Mouse (Mus musculus): Measurements from ENCODE around the gene Cycs. TPM values are rescaled to one million over a fixed set of nuclear protein-coding genes. Genes with fewer than 3 reads are reported as not detected.

Cycs gene
- polyA plus RNA-seq (2012; fragmentation: generic; extraction: Trizol) = 51.9 TPM

GRCm38 (mm10) chr6:50566141-50566996, at the start of gene Cycs:
Cycs (minus strand) TSS chr6:50566538.
- Histone ChIP-seq H3K4me2 (ENCODE audit: low read depth) (peak within 1 kb of the TSS; percentile 91), H3ac (ENCODE audit: control insufficient read depth, insufficient read length) (peak within 1 kb of the TSS; percentile 83), H3K27me3 (ENCODE audit: control insufficient read depth, insufficient read depth, insufficient read length) (no peaks in the 10 kb centered on the region), H3K79me2 (ENCODE audit: control insufficient read depth, insufficient read depth) (peaks cover 11% of the 10 kb centered on the region), H3K36me3 (ENCODE audit: control insufficient read depth, insufficient read depth) (peaks cover 22% of the 10 kb centered on the region), H3K4me3 (peak within 1 kb of the TSS; percentile 83)
- peak; percentile 89 for TF ChIP-seq POLR2A (IDR thresholded peaks at IDR 0.05; ENCODE audit: insufficient read length, low read depth)
- TF ChIP-seq MYOG (IDR thresholded peaks at IDR 0.05; ENCODE audit: control insufficient read depth in 1 of 3, insufficient read depth in 1 of 3, insufficient read length in 2 of 3, low read depth in 2 of 3) = peak in 1 of 3 experiments; percentile 40
- no peak for TF ChIP-seq CEBPB (IDR thresholded peaks at IDR 0.05; ENCODE audit: insufficient read depth, poor library complexity, severe bottlenecking)
- TF ChIP-seq MYOD1 (IDR thresholded peaks at IDR 0.05; ENCODE audit: control insufficient read depth in 1 of 3, insufficient read length in 2 of 3, low read depth in 2 of 3) = peak in 1 of 3 experiments; percentile 44
- no peak for TF ChIP-seq REST (IDR thresholded peaks at IDR 0.05; ENCODE audit: insufficient read depth, insufficient read length)
- TF ChIP-seq POLR2AphosphoS2 (IDR thresholded peaks at IDR 0.05; ENCODE audit: insufficient read length, low read depth) = peak; percentile 95
- TF ChIP-seq E2F4 (IDR thresholded peaks at IDR 0.05; ENCODE audit: insufficient read depth) = no peak
- no peak for TF ChIP-seq SRF (IDR thresholded peaks at IDR 0.05; ENCODE audit: control insufficient read depth, insufficient read length, low read depth)
- no peak for TF ChIP-seq USF1 (IDR thresholded peaks at IDR 0.05; ENCODE audit: low read depth)
- no peak for TF ChIP-seq TCF12 (IDR thresholded peaks at IDR 0.05; ENCODE audit: insufficient read depth, poor library complexity, severe bottlenecking)
- peak; percentile 22 for TF ChIP-seq MAX (IDR thresholded peaks at IDR 0.05; ENCODE audit: low read depth)
- TF ChIP-seq TCF3 (IDR thresholded peaks at IDR 0.05; ENCODE audit: insufficient read length, low read depth) = no peak

DNA sequence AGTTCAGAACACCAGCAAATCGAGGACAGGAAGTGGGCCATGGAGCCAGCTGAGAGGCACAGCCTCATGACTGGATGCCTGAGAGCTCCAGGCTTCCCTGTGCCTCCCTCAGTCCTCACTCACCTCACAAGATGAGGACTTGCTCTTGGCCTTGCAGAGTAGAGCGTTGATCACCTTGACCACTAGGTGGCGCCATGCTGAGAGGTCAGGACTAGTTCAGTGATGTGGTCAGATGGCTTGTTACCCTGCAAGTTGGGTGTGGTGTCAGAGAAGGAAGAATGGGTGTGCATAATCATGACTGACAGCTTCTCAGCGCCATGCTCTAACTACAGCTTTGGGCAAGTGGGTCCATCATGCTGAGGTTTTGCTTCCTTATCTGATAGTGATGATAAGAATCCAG, 35.3 kb upstream of the Cycs start:
- Histone ChIP-seq H3K4me3 (no peak overlapping the region), H3K36me3 (ENCODE audit: control insufficient read depth, insufficient read depth) (no peaks in the 10 kb centered on the region), H3K79me2 (ENCODE audit: control insufficient read depth, insufficient read depth) (no peaks in the 10 kb centered on the region), H3ac (ENCODE audit: control insufficient read depth, insufficient read length) (no peak overlapping the region), H3K4me2 (ENCODE audit: low read depth) (no peak overlapping the region), H3K27me3 (ENCODE audit: control insufficient read depth, insufficient read depth, insufficient read length) (peaks cover 19% of the 10 kb centered on the region)
- TF ChIP-seq MAX (IDR thresholded peaks at IDR 0.05; ENCODE audit: low read depth) = no peak
- no peak for TF ChIP-seq POLR2AphosphoS2 (IDR thresholded peaks at IDR 0.05; ENCODE audit: insufficient read length, low read depth)
- TF ChIP-seq USF1 (IDR thresholded peaks at IDR 0.05; ENCODE audit: low read depth) = no peak
- no peak for TF ChIP-seq SRF (IDR thresholded peaks at IDR 0.05; ENCODE audit: control insufficient read depth, insufficient read length, low read depth)
- no peak for TF ChIP-seq TCF3 (IDR thresholded peaks at IDR 0.05; ENCODE audit: insufficient read length, low read depth)
- TF ChIP-seq POLR2A (IDR thresholded peaks at IDR 0.05; ENCODE audit: insufficient read length, low read depth) = no peak
- no peak for TF ChIP-seq MYOG (IDR thresholded peaks at IDR 0.05; ENCODE audit: control insufficient read depth in 1 of 3, insufficient read depth in 1 of 3, insufficient read length in 2 of 3, low read depth in 2 of 3)
- no peak for TF ChIP-seq E2F4 (IDR thresholded peaks at IDR 0.05; ENCODE audit: insufficient read depth)
- TF ChIP-seq CEBPB (IDR thresholded peaks at IDR 0.05; ENCODE audit: insufficient read depth, poor library complexity, severe bottlenecking) = no peak
- TF ChIP-seq MYOD1 (IDR thresholded peaks at IDR 0.05; ENCODE audit: control insufficient read depth in 1 of 3, insufficient read length in 2 of 3, low read depth in 2 of 3) = no peak
- no peak for TF ChIP-seq REST (IDR thresholded peaks at IDR 0.05; ENCODE audit: insufficient read depth, insufficient read length)

DNA sequence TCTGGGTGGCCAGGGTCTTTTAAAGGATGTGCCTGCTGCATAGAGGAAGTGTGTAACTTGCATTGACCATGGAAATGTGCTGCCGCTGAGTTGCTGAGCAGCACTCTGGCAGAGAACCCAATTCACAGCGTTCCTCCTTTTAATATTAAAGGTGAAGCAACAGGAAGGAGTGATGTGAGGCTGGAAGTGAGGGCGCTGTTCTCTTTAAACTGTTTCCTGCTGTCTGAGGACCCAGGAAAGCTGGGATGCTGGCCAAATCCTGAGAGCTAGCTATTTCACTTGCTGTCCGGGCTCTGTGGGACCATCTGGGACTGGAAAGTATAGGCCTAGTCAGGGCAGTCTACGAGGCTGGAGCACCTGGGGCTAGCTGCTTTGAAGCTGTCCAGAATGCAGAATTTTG, 32.2 kb upstream of the Cycs start:
- Histone ChIP-seq H3ac (ENCODE audit: control insufficient read depth, insufficient read length) (no peak overlapping the region), H3K36me3 (ENCODE audit: control insufficient read depth, insufficient read depth) (no peaks in the 10 kb centered on the region), H3K4me3 (no peak overlapping the region), H3K79me2 (ENCODE audit: control insufficient read depth, insufficient read depth) (no peaks in the 10 kb centered on the region), H3K27me3 (ENCODE audit: control insufficient read depth, insufficient read depth, insufficient read length) (peaks cover 16% of the 10 kb centered on the region), H3K4me2 (ENCODE audit: low read depth) (no peak overlapping the region)
- TF ChIP-seq CEBPB (IDR thresholded peaks at IDR 0.05; ENCODE audit: insufficient read depth, poor library complexity, severe bottlenecking) = no peak

DNA sequence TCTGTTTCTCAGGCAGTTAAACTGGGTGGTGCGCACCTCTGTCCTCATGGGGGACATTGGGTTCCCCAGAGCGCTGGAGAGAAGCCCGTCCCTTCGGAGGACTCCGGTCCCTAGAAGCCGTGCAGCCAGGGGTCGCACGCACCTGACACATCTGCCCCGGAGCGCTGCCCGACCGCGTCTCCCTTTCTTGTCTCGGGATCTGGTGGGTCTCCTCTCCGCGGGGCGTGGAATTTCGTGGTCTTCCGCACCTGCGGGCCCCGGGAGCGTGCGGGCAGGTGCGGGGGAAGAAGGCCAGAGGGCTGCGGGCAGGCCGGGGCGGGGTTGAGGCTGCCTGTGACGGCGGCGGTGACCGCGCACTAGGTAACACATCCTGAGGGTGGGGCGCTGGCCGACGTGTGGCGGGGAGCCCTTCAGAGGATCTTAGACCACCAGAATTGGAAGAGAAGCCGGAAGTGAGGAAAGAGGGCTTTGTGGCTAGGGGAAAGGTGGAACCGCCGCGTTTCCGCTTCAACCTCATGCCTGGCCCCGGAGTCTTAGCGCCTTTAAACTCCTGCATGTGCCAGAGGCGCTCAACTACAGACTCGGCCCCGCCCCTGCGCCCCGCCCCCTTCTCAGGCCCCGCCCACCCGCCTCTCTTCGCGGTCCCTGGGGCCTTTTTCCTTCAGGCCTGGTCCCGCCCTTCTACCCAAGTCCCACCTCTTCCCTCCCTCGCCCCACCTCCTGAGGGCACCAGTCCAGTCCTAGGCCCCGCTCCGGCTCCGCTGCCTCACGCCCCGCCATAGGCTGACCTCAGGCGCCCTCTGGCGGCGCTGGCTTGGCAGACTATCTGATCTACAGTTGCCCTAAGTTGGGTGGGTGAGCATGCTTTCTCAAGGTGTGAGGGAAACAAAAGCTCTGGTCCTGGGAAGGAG, 30.2 kb upstream of the Cycs start, which contains the start of gene 4921507P07Rik:
Gene 4921507P07Rik, minus strand, starts transcription at position 332 of the 911 bp plus-strand sequence.
- no peak for TF ChIP-seq SRF (IDR thresholded peaks at IDR 0.05; ENCODE audit: control insufficient read depth, insufficient read length, low read depth)
- no peaks in the 10 kb centered on the region for H3K36me3 ChIP-seq (ENCODE audit: control insufficient read depth, insufficient read depth)
- peak within 1 kb of the TSS; percentile 44 for H3K4me2 ChIP-seq (ENCODE audit: low read depth)
- H3K4me3 ChIP-seq = no peak within 1 kb of the TSS
- H3ac ChIP-seq (ENCODE audit: control insufficient read depth, insufficient read length) = no peak within 1 kb of the TSS
- peaks cover 12% of the 10 kb centered on the region for H3K27me3 ChIP-seq (ENCODE audit: control insufficient read depth, insufficient read depth, insufficient read length)
- H3K79me2 ChIP-seq (ENCODE audit: control insufficient read depth, insufficient read depth) = no peaks in the 10 kb centered on the region

GRCm38 (mm10) chr6:50594372-50594771, 28.0 kb upstream of the Cycs start:
- TF ChIP-seq POLR2A (IDR thresholded peaks at IDR 0.05; ENCODE audit: insufficient read length, low read depth) = no peak
- TF ChIP-seq USF1 (IDR thresholded peaks at IDR 0.05; ENCODE audit: low read depth) = no peak
- TF ChIP-seq REST (IDR thresholded peaks at IDR 0.05; ENCODE audit: insufficient read depth, insufficient read length) = no peak
- no peak for TF ChIP-seq POLR2AphosphoS2 (IDR thresholded peaks at IDR 0.05; ENCODE audit: insufficient read length, low read depth)
- TF ChIP-seq CEBPB (IDR thresholded peaks at IDR 0.05; ENCODE audit: insufficient read depth, poor library complexity, severe bottlenecking) = no peak
- TF ChIP-seq E2F4 (IDR thresholded peaks at IDR 0.05; ENCODE audit: insufficient read depth) = no peak
- TF ChIP-seq MYOG (IDR thresholded peaks at IDR 0.05; ENCODE audit: control insufficient read depth in 1 of 3, insufficient read depth in 1 of 3, insufficient read length in 2 of 3, low read depth in 2 of 3) = no peak
- TF ChIP-seq TCF3 (IDR thresholded peaks at IDR 0.05; ENCODE audit: insufficient read length, low read depth) = no peak
- peaks cover 7% of the 10 kb centered on the region for H3K27me3 ChIP-seq (ENCODE audit: control insufficient read depth, insufficient read depth, insufficient read length)
- H3ac ChIP-seq (ENCODE audit: control insufficient read depth, insufficient read length) = no peak overlapping the region
- no peak overlapping the region for H3K4me3 ChIP-seq
- H3K36me3 ChIP-seq (ENCODE audit: control insufficient read depth, insufficient read depth) = no peaks in the 10 kb centered on the region
- H3K79me2 ChIP-seq (ENCODE audit: control insufficient read depth, insufficient read depth) = no peaks in the 10 kb centered on the region
- no peak overlapping the region for H3K4me2 ChIP-seq (ENCODE audit: low read depth)

All from myocyte (in vitro differentiated cells).